Mouse (Mus musculus): Measurements from ENCODE around the gene Alg9. TPM values are rescaled to one million over a fixed set of nuclear protein-coding genes. Genes with fewer than 3 reads are reported as not detected.
"Not testable (repeated sequence)": the region's sequence is repeated elsewhere in the genome, so short reads cannot be mapped to it uniquely, and the experiment has no call there.

Gene Alg9
- polyA plus RNA-seq, 1 experiment from 2014 or later, result 57.2 TPM

- H3K4me1 ChIP-seq (ENCODE audit: control insufficient read depth, insufficient read depth, low read length), result no peaks in the 10 kb centered on the region
- no peak overlapping the region for H3K9ac ChIP-seq (ENCODE audit: low read depth, low read length)
- peaks cover 21% of the 10 kb centered on the region for H3K36me3 ChIP-seq (ENCODE audit: control insufficient read depth, insufficient read depth, low read length)
- no peaks in the 10 kb centered on the region for H3K9me3 ChIP-seq (replicated peaks; ENCODE audit: control insufficient read depth, low read length, poor library complexity, severe bottlenecking)
- H3K4me3 ChIP-seq (ENCODE audit: low read depth, low read length), result no peak overlapping the region
- H3K4me2 ChIP-seq (ENCODE audit: low read length), result no peak overlapping the region
- H3K27me3 ChIP-seq (ENCODE audit: control insufficient read depth, insufficient read depth, low read depth, low read length), result no peaks in the 10 kb centered on the region
- no peak for ATAC-seq
- 96% methylated on average over 6 of the region's 6 CpGs for WGBS
- no peak overlapping the region for H3K27ac ChIP-seq (ENCODE audit: low read length)
Measured at GRCm38 (mm10) chr9:50818050-50818449, 43.2 kb downstream of the Alg9 start.

- no peak overlapping the region for H3K27ac ChIP-seq (ENCODE audit: low read length)
- no peak overlapping the region for H3K4me2 ChIP-seq (ENCODE audit: low read length)
- H3K9me3 ChIP-seq (replicated peaks; ENCODE audit: control insufficient read depth, low read length, poor library complexity, severe bottlenecking), result no peaks in the 10 kb centered on the region
- ATAC-seq, result no peak
- H3K4me3 ChIP-seq (ENCODE audit: low read depth, low read length), result no peak overlapping the region
- 88% methylated on average over 6 of the region's 6 CpGs for WGBS
- H3K9ac ChIP-seq (ENCODE audit: low read depth, low read length), result no peak overlapping the region
- peaks cover 23% of the 10 kb centered on the region for H3K36me3 ChIP-seq (ENCODE audit: control insufficient read depth, insufficient read depth, low read length)
- H3K27me3 ChIP-seq (ENCODE audit: control insufficient read depth, insufficient read depth, low read depth, low read length), result no peaks in the 10 kb centered on the region
- no peaks in the 10 kb centered on the region for H3K4me1 ChIP-seq (ENCODE audit: control insufficient read depth, insufficient read depth, low read length)
Measured at GRCm38 (mm10) chr9:50819716-50820115, 44.9 kb downstream of the Alg9 start.

GRCm38 (mm10) chr9:50821651-50822050 is 46.8 kb downstream of the Alg9 start:
- peaks cover 20% of the 10 kb centered on the region for H3K36me3 ChIP-seq (ENCODE audit: control insufficient read depth, insufficient read depth, low read length)
- WGBS, result 84% methylated on average over 6 of the region's 6 CpGs
- no peak overlapping the region for H3K4me2 ChIP-seq (ENCODE audit: low read length)
- H3K4me1 ChIP-seq (ENCODE audit: control insufficient read depth, insufficient read depth, low read length), result no peaks in the 10 kb centered on the region
- no peak overlapping the region for H3K27ac ChIP-seq (ENCODE audit: low read length)
- H3K9ac ChIP-seq (ENCODE audit: low read depth, low read length), result no peak overlapping the region
- H3K9me3 ChIP-seq (replicated peaks; ENCODE audit: control insufficient read depth, low read length, poor library complexity, severe bottlenecking), result no peaks in the 10 kb centered on the region
- no peaks in the 10 kb centered on the region for H3K27me3 ChIP-seq (ENCODE audit: control insufficient read depth, insufficient read depth, low read depth, low read length)
- ATAC-seq, result no peak
- H3K4me3 ChIP-seq (ENCODE audit: low read depth, low read length), result no peak overlapping the region

DNA sequence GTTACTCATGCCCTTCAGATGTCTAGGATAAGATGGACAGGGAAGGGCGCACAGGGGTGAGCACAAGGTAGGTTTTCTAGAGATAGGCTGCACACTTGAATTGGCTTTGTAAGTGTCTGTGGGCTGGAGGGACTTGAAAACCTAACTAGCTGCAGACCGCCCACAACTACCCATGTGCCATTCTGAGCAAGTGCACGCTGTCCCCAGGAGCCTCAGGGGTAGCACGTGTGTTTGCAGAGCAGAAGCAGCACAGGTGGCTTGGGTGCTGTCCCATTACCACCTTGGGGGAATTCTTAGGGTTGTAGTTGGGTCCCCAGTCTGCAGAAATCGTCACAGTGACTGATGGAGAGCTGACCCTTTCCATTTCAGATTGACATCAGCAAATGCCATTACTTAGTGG is 47.4 kb downstream of the Alg9 start:
- WGBS, result 99% methylated on average over 5 of the region's 5 CpGs
- Histone ChIP-seq H3K4me3 (ENCODE audit: low read depth, low read length) (no peak overlapping the region), H3K4me2 (ENCODE audit: low read length) (no peak overlapping the region), H3K27ac (ENCODE audit: low read length) (no peak overlapping the region), H3K27me3 (ENCODE audit: control insufficient read depth, insufficient read depth, low read depth, low read length) (no peaks in the 10 kb centered on the region), H3K4me1 (ENCODE audit: control insufficient read depth, insufficient read depth, low read length) (no peaks in the 10 kb centered on the region), H3K9me3 (replicated peaks; ENCODE audit: control insufficient read depth, low read length, poor library complexity, severe bottlenecking) (no peaks in the 10 kb centered on the region), H3K36me3 (ENCODE audit: control insufficient read depth, insufficient read depth, low read length) (peaks cover 19% of the 10 kb centered on the region), H3K9ac (ENCODE audit: low read depth, low read length) (no peak overlapping the region)
- no peak for ATAC-seq

DNA sequence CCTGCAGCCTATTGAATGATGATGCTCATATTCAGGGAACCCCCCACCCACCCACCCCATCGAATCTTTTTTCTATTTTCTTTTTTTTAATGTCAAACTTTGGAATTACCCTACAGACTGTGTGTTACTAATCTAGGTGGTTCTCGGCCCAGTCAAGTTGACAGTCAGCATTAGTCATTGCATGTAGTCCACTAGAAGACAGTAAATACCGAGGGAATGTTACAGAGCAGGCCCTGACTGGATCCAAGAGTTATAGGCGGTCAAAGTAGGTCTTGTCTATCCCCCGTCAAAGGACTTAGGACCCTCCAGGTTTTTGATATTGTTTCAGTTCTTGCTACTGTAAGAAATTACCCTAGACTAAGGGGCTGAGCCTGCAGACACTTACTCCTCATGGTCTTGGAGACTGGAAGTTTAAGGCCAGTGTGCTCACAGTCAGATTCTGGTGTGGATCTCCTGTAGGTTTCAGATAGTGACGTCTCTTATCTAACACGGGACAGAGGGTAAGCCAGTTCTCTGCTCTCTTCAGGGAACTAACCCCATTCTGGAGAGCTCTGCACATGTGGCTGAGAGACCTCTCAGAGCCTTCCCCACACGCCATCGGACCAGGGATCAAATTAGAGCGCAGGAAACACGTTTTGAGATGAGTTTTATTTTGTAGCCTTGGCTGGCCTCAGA is 49.1 kb downstream of the Alg9 start:
- Histone ChIP-seq H3K27me3 (ENCODE audit: control insufficient read depth, insufficient read depth, low read depth, low read length) (no peaks in the 10 kb centered on the region), H3K4me1 (ENCODE audit: control insufficient read depth, insufficient read depth, low read length) (no peaks in the 10 kb centered on the region), H3K9ac (ENCODE audit: low read depth, low read length) (no peak overlapping the region), H3K27ac (ENCODE audit: low read length) (no peak overlapping the region), H3K4me3 (ENCODE audit: low read depth, low read length) (no peak overlapping the region), H3K4me2 (ENCODE audit: low read length) (no peak overlapping the region), H3K9me3 (replicated peaks; ENCODE audit: control insufficient read depth, low read length, poor library complexity, severe bottlenecking) (no peaks in the 10 kb centered on the region), H3K36me3 (ENCODE audit: control insufficient read depth, insufficient read depth, low read length) (peaks cover 14% of the 10 kb centered on the region)
- 94% methylated on average over 11 of the region's 11 CpGs for WGBS
- ATAC-seq, result no peak

- no peaks in the 10 kb centered on the region for H3K9me3 ChIP-seq (replicated peaks; ENCODE audit: control insufficient read depth, low read length, poor library complexity, severe bottlenecking)
- H3K36me3 ChIP-seq (ENCODE audit: control insufficient read depth, insufficient read depth, low read length), result peaks cover 3% of the 10 kb centered on the region; the same call in 1 of the 2 replicates
- 89% methylated on average over 5 of the region's 5 CpGs for WGBS
- no peaks in the 10 kb centered on the region for H3K4me1 ChIP-seq (ENCODE audit: control insufficient read depth, insufficient read depth, low read length)
- no peak for ATAC-seq
- no peaks in the 10 kb centered on the region for H3K27me3 ChIP-seq (ENCODE audit: control insufficient read depth, insufficient read depth, low read depth, low read length)
- no peak overlapping the region for H3K4me2 ChIP-seq (ENCODE audit: low read length)
- no peak overlapping the region for H3K9ac ChIP-seq (ENCODE audit: low read depth, low read length)
- no peak overlapping the region for H3K27ac ChIP-seq (ENCODE audit: low read length)
- H3K4me3 ChIP-seq (ENCODE audit: low read depth, low read length), result no peak overlapping the region
Measured at GRCm38 (mm10) chr9:50831514-50831913, 56.7 kb downstream of the Alg9 start.

- Histone ChIP-seq H3K27me3 (ENCODE audit: control insufficient read depth, insufficient read depth, low read depth, low read length) (no peaks in the 10 kb centered on the region), H3K9me3 (replicated peaks; ENCODE audit: control insufficient read depth, low read length, poor library complexity, severe bottlenecking) (no peaks in the 10 kb centered on the region), H3K36me3 (ENCODE audit: control insufficient read depth, insufficient read depth, low read length) (peaks cover 3% of the 10 kb centered on the region; the same call in 1 of the 2 replicates), H3K4me3 (ENCODE audit: low read depth, low read length) (no peak overlapping the region), H3K9ac (ENCODE audit: low read depth, low read length) (no peak overlapping the region), H3K4me2 (ENCODE audit: low read length) (no peak overlapping the region), H3K27ac (ENCODE audit: low read length) (no peak overlapping the region), H3K4me1 (ENCODE audit: control insufficient read depth, insufficient read depth, low read length) (no peaks in the 10 kb centered on the region)
- WGBS, result 98% methylated on average over 4 of the region's 4 CpGs
- ATAC-seq, result no peak
Measured at GRCm38 (mm10) chr9:50832162-50832561, 57.3 kb downstream of the Alg9 start.

- not testable (repeated sequence) for H3K4me3 ChIP-seq (ENCODE audit: low read depth, low read length); H3K27me3 ChIP-seq (ENCODE audit: control insufficient read depth, insufficient read depth, low read depth, low read length); ATAC-seq; H3K4me2 ChIP-seq (ENCODE audit: low read length); H3K27ac ChIP-seq (ENCODE audit: low read length); H3K9ac ChIP-seq (ENCODE audit: low read depth, low read length); H3K9me3 ChIP-seq (replicated peaks; ENCODE audit: control insufficient read depth, low read length, poor library complexity, severe bottlenecking); H3K36me3 ChIP-seq (ENCODE audit: control insufficient read depth, insufficient read depth, low read length); H3K4me1 ChIP-seq (ENCODE audit: control insufficient read depth, insufficient read depth, low read length)
- 90% methylated on average over 2 of the region's 2 CpGs for WGBS
Measured at GRCm38 (mm10) chr9:50832582-50832981, 57.8 kb downstream of the Alg9 start.

- Histone ChIP-seq H3K27me3 (ENCODE audit: control insufficient read depth, insufficient read depth, low read depth, low read length) (no peaks in the 10 kb centered on the region), H3K4me2 (ENCODE audit: low read length) (no peak overlapping the region), H3K9ac (ENCODE audit: low read depth, low read length) (no peak overlapping the region), H3K4me3 (ENCODE audit: low read depth, low read length) (no peak overlapping the region), H3K4me1 (ENCODE audit: control insufficient read depth, insufficient read depth, low read length) (no peaks in the 10 kb centered on the region), H3K9me3 (replicated peaks; ENCODE audit: control insufficient read depth, low read length, poor library complexity, severe bottlenecking) (no peaks in the 10 kb centered on the region), H3K36me3 (ENCODE audit: control insufficient read depth, insufficient read depth, low read length) (0 out of 2 replicates have a peak, but pooled peaks cover 3% of the 10 kb centered on the region), H3K27ac (ENCODE audit: low read length) (no peak overlapping the region)
- 87% methylated on average over 8 of the region's 8 CpGs for WGBS
- no peak for ATAC-seq
Measured at GRCm38 (mm10) chr9:50833786-50834185, 59.0 kb downstream of the Alg9 start.
